Mouse (Mus musculus): ENCODE data around the gene Gsn. TPM values are rescaled to one million over a fixed set of nuclear protein-coding genes. Genes with fewer than 3 reads are reported as not detected.

Gene Gsn
- polyA plus RNA-seq, 1 experiment from 2014 or later = 118 TPM

GRCm38 (mm10) chr2:35336388-35337280 lies 80.5 kb downstream of the Gsn start, which contains the start of gene Stom:
Stom (minus strand) TSS chr2:35336976.
- peaks cover 18% of the 10 kb centered on the region; the same call in 1 of the 2 replicates for H3K27me3 ChIP-seq
- peak within 1 kb of the TSS; percentile 100 for H3K4me2 ChIP-seq (replicated peaks)
- WGBS = under 1% methylated on average over 45 of the region's 45 CpGs
- no peaks in the 10 kb centered on the region for H3K36me3 ChIP-seq
- no peaks in the 10 kb centered on the region for H3K9me3 ChIP-seq
- peak; percentile 96 for ATAC-seq (ENCODE audit: low FRiP score, low read depth)
- H3K4me3 ChIP-seq = peak within 1 kb of the TSS; percentile 73
- H3K9ac ChIP-seq = peak within 1 kb of the TSS; percentile 81
- H3K27ac ChIP-seq = peak within 1 kb of the TSS; percentile 69
- peaks cover 18% of the 10 kb centered on the region for H3K4me1 ChIP-seq

- Histone ChIP-seq H3K9ac (peak overlapping the region; percentile 81), H3K9me3 (no peaks in the 10 kb centered on the region), H3K36me3 (no peaks in the 10 kb centered on the region), H3K4me2 (replicated peaks) (peak overlapping the region; percentile 100), H3K4me3 (peak overlapping the region; percentile 73), H3K27me3 (peaks cover 18% of the 10 kb centered on the region; the same call in 1 of the 2 replicates), H3K4me1 (peaks cover 18% of the 10 kb centered on the region), H3K27ac (peak overlapping the region; percentile 58)
- 44% methylated on average over 10 of the region's 10 CpGs for WGBS
- no peak for ATAC-seq (ENCODE audit: low FRiP score, low read depth)
Observed at GRCm38 (mm10) chr2:35337419-35337818, 81.2 kb downstream of the Gsn start.

GRCm38 (mm10) chr2:35338036-35338435 lies 81.9 kb downstream of the Gsn start:
- no peak overlapping the region for H3K4me3 ChIP-seq
- H3K9ac ChIP-seq = no peak overlapping the region
- H3K9me3 ChIP-seq = no peaks in the 10 kb centered on the region
- no peak for ATAC-seq (ENCODE audit: low FRiP score, low read depth)
- H3K4me2 ChIP-seq (replicated peaks) = no peak overlapping the region
- H3K27ac ChIP-seq = no peak overlapping the region
- 59% methylated on average over 1 of the region's 1 CpGs for WGBS
- H3K4me1 ChIP-seq = peaks cover 18% of the 10 kb centered on the region
- H3K36me3 ChIP-seq = no peaks in the 10 kb centered on the region
- peaks cover 18% of the 10 kb centered on the region; the same call in 1 of the 2 replicates for H3K27me3 ChIP-seq

GRCm38 (mm10) chr2:35338707-35339106 lies 82.5 kb downstream of the Gsn start:
- Histone ChIP-seq H3K9me3 (no peaks in the 10 kb centered on the region), H3K4me2 (replicated peaks) (no peak overlapping the region), H3K27ac (no peak overlapping the region), H3K27me3 (peaks cover 18% of the 10 kb centered on the region; the same call in 1 of the 2 replicates), H3K4me1 (peaks cover 18% of the 10 kb centered on the region), H3K9ac (no peak overlapping the region), H3K4me3 (no peak overlapping the region), H3K36me3 (no peaks in the 10 kb centered on the region)
- WGBS = 79% methylated on average over 6 of the region's 6 CpGs
- no peak for ATAC-seq (ENCODE audit: low FRiP score, low read depth)

GRCm38 (mm10) chr2:35342605-35343004 lies 86.4 kb downstream of the Gsn start:
- H3K4me1 ChIP-seq = peaks cover under 1% of the 10 kb centered on the region; the same call in 1 of the 2 replicates
- no peak overlapping the region for H3K27ac ChIP-seq
- H3K4me3 ChIP-seq = no peak overlapping the region
- H3K9me3 ChIP-seq = no peaks in the 10 kb centered on the region
- H3K36me3 ChIP-seq = no peaks in the 10 kb centered on the region
- no peak overlapping the region for H3K9ac ChIP-seq
- H3K27me3 ChIP-seq = no peaks in the 10 kb centered on the region
- no peak overlapping the region for H3K4me2 ChIP-seq (replicated peaks)
- ATAC-seq (ENCODE audit: low FRiP score, low read depth) = no peak
- WGBS = 74% methylated on average over 3 of the region's 3 CpGs

- ATAC-seq (ENCODE audit: low FRiP score, low read depth) = no peak
- no peaks in the 10 kb centered on the region for H3K9me3 ChIP-seq
- H3K27me3 ChIP-seq = no peaks in the 10 kb centered on the region; the same call in 1 of the 2 replicates
- H3K36me3 ChIP-seq = no peaks in the 10 kb centered on the region
- no peak overlapping the region for H3K4me2 ChIP-seq (replicated peaks)
- H3K9ac ChIP-seq = no peak overlapping the region
- no peak overlapping the region for H3K4me3 ChIP-seq
- 69% methylated on average over 2 of the region's 2 CpGs for WGBS
- H3K4me1 ChIP-seq = no peaks in the 10 kb centered on the region
- no peak overlapping the region for H3K27ac ChIP-seq
Observed at GRCm38 (mm10) chr2:35345984-35346383, 89.8 kb downstream of the Gsn start.

- no peak overlapping the region for H3K4me2 ChIP-seq (replicated peaks)
- WGBS = 56% methylated on average over 5 of the region's 5 CpGs
Observed at GRCm38 (mm10) chr2:35349184-35349583, 93.0 kb downstream of the Gsn start.

More at GRCm38 (mm10) chr2:35349184-35349583, 93.0 kb downstream of the Gsn start:
- H3K9ac ChIP-seq = no peak overlapping the region
- H3K9me3 ChIP-seq = no peaks in the 10 kb centered on the region
- H3K27me3 ChIP-seq = no peaks in the 10 kb centered on the region; the same call in 1 of the 2 replicates
- H3K36me3 ChIP-seq = no peaks in the 10 kb centered on the region
- no peak for ATAC-seq (ENCODE audit: low FRiP score, low read depth)
- H3K4me1 ChIP-seq = no peaks in the 10 kb centered on the region
- no peak overlapping the region for H3K4me3 ChIP-seq
- no peak overlapping the region for H3K27ac ChIP-seq

Other genes with a start within 250 kb of the Gsn start
- gene Hc, start 194.9 kb upstream of the Gsn start, polyA plus RNA-seq (2015; fragmentation: Nextera tagmentation; extraction: Ambion mirVana) = 0.10 TPM in 1 of 2 replicates, not detected in the other
- gene AI182371, start 154.8 kb upstream of the Gsn start, polyA plus RNA-seq (2015; fragmentation: Nextera tagmentation; extraction: Ambion mirVana) = 0.28 and 0.60 TPM in 2 replicates
- gene Cntrl, start 146.9 kb upstream of the Gsn start, polyA plus RNA-seq (2015; fragmentation: Nextera tagmentation; extraction: Ambion mirVana) = 27.2 and 27.3 TPM in 2 replicates
- 353 and 356 TPM in 2 replicates for gene Rab14, start 55.3 kb upstream of the Gsn start, polyA plus RNA-seq (2015; fragmentation: Nextera tagmentation; extraction: Ambion mirVana)
- gene Stom, start 80.6 kb downstream of the Gsn start, polyA plus RNA-seq (2015; fragmentation: Nextera tagmentation; extraction: Ambion mirVana) = 18.1 and 18.5 TPM in 2 replicates
- not detected in 2 replicates for gene 4930568D16Rik, start 111.3 kb downstream of the Gsn start, polyA plus RNA-seq (2015; fragmentation: Nextera tagmentation; extraction: Ambion mirVana)
- gene 4930402F06Rik, start 140.8 kb downstream of the Gsn start, polyA plus RNA-seq (2015; fragmentation: Nextera tagmentation; extraction: Ambion mirVana) = not detected in 2 replicates
- gene Ggta1, start 206.9 kb downstream of the Gsn start, polyA plus RNA-seq (2015; fragmentation: Nextera tagmentation; extraction: Ambion mirVana) = 18.3 and 19.6 TPM in 2 replicates